Mouse (Mus musculus) midbrain, embryonic 11.5 days (tissue): ENCODE data around the gene Dnhd1. TPM values are rescaled to one million over a fixed set of nuclear protein-coding genes. Genes with fewer than 3 reads are reported as not detected.
"Not testable (repeated sequence)": the region's sequence is repeated elsewhere in the genome, so short reads cannot be mapped to it uniquely, and the experiment has no call there.

Experiments used
- ATAC-seq: fragments of 200-750 bp; cut with Nextera tagmentation; 2 replicates; pipeline ENCODE4 v1.8.0; 2017; ENCODE audit warnings: moderate TSS enrichment, moderate library complexity; ENCODE audit not compliant: low FRiP score
- DNase-seq: peaks from one replicate; pipeline ENCODE4 v3.0.0; 2015; ENCODE audit warnings: low spot score; ENCODE audit errors: missing footprints
- H3K27ac ChIP-seq: fragments of 300-500 bp; sonication (generic); 2 replicates; pipeline ENCODE4 v1.5.1; 2014; ENCODE audit warnings: low read depth, low read length
- H3K27me3 ChIP-seq: fragments of 300-500 bp; sonication (generic); 2 replicates; pipeline ENCODE4 v1.6.1; 2014; ENCODE audit warnings: mild to moderate bottlenecking, low read length, moderate library complexity, mixed read lengths; ENCODE audit not compliant: control insufficient read depth, insufficient read depth
- H3K36me3 ChIP-seq: fragments of 300-500 bp; sonication (generic); 2 replicates; pipeline ENCODE4 v1.6.1; 2014; ENCODE audit warnings: mild to moderate bottlenecking, low read length, moderate library complexity, mixed read lengths; ENCODE audit not compliant: control insufficient read depth, insufficient read depth
- H3K4me1 ChIP-seq: fragments of 300-500 bp; sonication (generic); 2 replicates; pipeline ENCODE4 v1.6.1; 2014; ENCODE audit warnings: low read length; ENCODE audit not compliant: control insufficient read depth, insufficient read depth
- H3K4me2 ChIP-seq: fragments of 300-500 bp; sonication (generic); 2 replicates; pipeline ENCODE4 v1.6.1; 2014; ENCODE audit warnings: mild to moderate bottlenecking, moderate library complexity
- H3K4me3 ChIP-seq: fragments of 300-500 bp; sonication (generic); 2 replicates; pipeline ENCODE4 v1.5.1; 2014; ENCODE audit warnings: low read depth, low read length
- H3K9ac ChIP-seq: fragments of 300-500 bp; sonication (generic); 2 replicates; pipeline ENCODE4 v1.6.1; 2014; ENCODE audit warnings: low read length
- H3K9me3 ChIP-seq: fragments of 300-500 bp; sonication (generic); 2 replicates; pipeline ENCODE4 v1.6.1; 2016; ENCODE audit warnings: low read length; ENCODE audit not compliant: control insufficient read depth
- WGBS: fragments of 180-500 bp; shearing (Covaris S2); extraction: QIAGEN DNeasy Blood & Tissue Kit; methylation state at CpG from one replicate; pipeline ENCODE4 v1.1.7; 2014; 5-methylcytosine and 5-hydroxymethylcytosine counted together
- polyA plus RNA-seq: library from polyadenylated mRNA; unstranded; fragments of >200 nt; fragmentation: Nextera tagmentation; extraction: Ambion mirVana; gene quantifications from 2 replicates; pipeline ENCODE4 v1.2.1, GENCODE M21; 2014

Gene Dnhd1
- polyA plus RNA-seq, 1 experiment from 2014 or later = 1.00 TPM

DNA sequence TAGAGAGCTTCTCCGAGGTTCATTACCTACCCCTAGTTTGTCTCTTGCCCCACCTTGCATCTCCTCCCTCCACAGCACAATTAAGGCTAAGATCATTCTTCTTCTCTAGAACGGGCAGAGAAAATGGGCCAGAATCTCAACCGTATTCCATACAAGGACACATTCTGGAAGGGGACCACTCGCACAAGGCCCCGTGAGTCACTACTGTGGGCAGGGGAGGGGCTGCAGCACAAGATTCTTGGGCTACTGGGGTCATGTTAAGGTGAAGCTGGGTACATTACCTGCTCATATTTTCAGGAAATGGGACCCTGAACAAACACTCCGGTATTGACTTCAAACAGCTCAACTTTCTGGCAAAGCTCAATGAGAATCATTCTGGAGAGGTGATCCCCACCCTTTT lies 90.2 kb downstream of the Dnhd1 start:
- peaks cover 21% of the 10 kb centered on the region for H3K4me1 ChIP-seq
- ATAC-seq = no peak
- DNase-seq = no peak
- WGBS = 89% methylated on average over 6 of the region's 6 CpGs
- no peak overlapping the region for H3K4me2 ChIP-seq
- H3K9me3 ChIP-seq = no peaks in the 10 kb centered on the region
- H3K4me3 ChIP-seq = no peak overlapping the region
- H3K27ac ChIP-seq = no peak overlapping the region
- no peak overlapping the region for H3K9ac ChIP-seq
- H3K36me3 ChIP-seq = peaks cover 14% of the 10 kb centered on the region
- no peaks in the 10 kb centered on the region for H3K27me3 ChIP-seq

DNA sequence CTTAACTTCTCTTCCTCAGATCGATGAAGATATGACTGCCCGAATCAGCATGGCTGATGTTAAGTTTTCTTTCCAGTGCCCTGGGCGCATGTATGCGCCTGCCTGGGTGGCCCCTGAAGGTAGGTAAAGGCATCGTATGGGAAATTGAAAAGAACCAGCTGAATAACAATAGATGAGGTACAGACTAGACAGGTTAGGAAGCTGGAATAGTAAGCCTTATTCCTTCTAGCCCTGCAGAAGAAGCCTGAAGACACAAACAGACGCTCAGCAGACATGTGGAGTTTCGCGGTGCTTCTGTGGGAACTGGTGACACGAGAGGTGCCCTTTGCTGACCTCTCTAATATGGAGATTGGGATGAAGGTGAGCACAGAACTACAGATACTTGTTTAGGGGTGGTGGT lies 91.4 kb downstream of the Dnhd1 start:
- peaks cover 14% of the 10 kb centered on the region for H3K36me3 ChIP-seq
- H3K4me2 ChIP-seq = no peak overlapping the region
- H3K9me3 ChIP-seq = no peaks in the 10 kb centered on the region
- H3K27ac ChIP-seq = no peak overlapping the region
- 93% methylated on average over 9 of the region's 9 CpGs for WGBS
- no peak for ATAC-seq
- no peak overlapping the region for H3K9ac ChIP-seq
- H3K27me3 ChIP-seq = no peaks in the 10 kb centered on the region
- peaks cover 21% of the 10 kb centered on the region for H3K4me1 ChIP-seq
- DNase-seq = peak; percentile 70
- no peak overlapping the region for H3K4me3 ChIP-seq

DNA sequence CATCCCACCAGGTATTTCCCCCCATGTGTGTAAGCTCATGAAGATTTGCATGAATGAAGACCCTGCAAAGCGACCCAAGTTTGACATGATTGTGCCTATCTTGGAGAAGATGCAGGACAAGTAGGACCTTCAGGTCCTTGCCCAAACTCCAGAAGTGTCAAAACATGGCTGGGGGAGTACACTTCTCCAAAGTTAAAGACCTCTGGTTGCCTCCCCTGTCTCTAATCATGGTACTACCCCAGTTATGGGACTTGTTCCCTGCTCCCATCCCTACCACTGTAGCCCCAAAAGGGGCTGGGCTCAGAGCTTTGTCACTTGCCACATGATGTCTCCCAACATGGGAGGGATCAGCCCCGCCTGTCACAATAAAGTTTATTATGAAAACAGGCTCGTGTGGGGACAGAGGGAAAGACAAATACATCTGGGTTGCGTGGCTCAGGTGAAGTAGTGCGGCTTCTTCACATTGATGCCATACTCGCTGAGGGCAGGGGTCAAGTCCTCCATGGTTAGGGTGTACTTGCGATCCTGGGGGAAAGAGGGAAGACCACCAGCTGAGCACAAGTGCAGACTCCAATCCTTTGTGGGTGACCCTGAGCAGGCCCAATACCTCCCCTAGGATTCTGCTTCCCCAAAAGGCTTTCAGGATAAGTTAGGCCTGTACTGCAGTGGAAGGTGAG lies 92.0 kb downstream of the Dnhd1 start:
- not testable (repeated sequence) for H3K27ac ChIP-seq, H3K4me3 ChIP-seq, H3K4me2 ChIP-seq, H3K9ac ChIP-seq, H3K9me3 ChIP-seq, ATAC-seq, H3K27me3 ChIP-seq
- Histone ChIP-seq H3K4me1 (peaks cover 15% of the 10 kb centered on the region), H3K36me3 (peaks cover 14% of the 10 kb centered on the region)
- WGBS = 88% methylated on average over 7 of the region's 7 CpGs
- DNase-seq = peak; percentile 80

DNA sequence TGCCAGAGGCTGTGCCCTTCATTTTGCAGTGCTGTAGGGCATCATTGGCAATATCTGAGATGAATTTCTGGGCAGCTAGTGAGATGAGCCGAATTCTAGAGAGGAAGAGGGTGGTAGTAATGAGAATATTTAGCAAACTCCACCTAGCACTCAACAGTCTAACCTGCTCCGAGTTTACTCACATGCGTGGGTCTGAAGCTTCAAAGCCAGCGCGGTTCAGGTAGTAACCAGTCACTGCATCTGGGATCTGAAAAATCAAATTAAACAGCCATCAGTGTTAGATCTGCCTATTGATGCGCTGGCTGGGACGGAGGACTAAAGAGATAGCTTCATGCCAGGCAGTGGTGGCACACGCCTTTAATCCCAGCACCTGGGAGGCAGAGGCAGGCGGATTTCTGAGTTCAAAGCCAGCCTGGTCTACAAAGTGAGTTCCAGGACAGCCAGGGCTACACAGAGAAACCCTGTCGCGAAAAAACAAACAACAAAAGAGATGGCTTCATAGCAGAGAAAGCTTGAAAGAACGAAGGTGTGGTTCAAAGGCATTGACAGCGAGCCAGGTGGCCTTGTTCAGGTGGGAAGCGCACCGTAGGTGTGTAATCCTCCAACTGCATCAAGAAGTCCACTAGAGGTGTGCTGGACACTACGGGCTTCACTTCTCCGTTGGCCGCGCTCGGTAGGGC lies 92.8 kb downstream of the Dnhd1 start:
- H3K4me2 ChIP-seq = peak overlapping the region; percentile 84
- not testable (repeated sequence) for H3K27me3 ChIP-seq, ATAC-seq, H3K27ac ChIP-seq, H3K9me3 ChIP-seq
- H3K36me3 ChIP-seq = peaks cover 14% of the 10 kb centered on the region
- 35% methylated on average over 20 of the region's 20 CpGs for WGBS
- H3K4me3 ChIP-seq = peak overlapping the region; percentile 70
- peaks cover 10% of the 10 kb centered on the region for H3K4me1 ChIP-seq
- H3K9ac ChIP-seq = peak overlapping the region; percentile 79
- DNase-seq = peak; percentile 65

DNA sequence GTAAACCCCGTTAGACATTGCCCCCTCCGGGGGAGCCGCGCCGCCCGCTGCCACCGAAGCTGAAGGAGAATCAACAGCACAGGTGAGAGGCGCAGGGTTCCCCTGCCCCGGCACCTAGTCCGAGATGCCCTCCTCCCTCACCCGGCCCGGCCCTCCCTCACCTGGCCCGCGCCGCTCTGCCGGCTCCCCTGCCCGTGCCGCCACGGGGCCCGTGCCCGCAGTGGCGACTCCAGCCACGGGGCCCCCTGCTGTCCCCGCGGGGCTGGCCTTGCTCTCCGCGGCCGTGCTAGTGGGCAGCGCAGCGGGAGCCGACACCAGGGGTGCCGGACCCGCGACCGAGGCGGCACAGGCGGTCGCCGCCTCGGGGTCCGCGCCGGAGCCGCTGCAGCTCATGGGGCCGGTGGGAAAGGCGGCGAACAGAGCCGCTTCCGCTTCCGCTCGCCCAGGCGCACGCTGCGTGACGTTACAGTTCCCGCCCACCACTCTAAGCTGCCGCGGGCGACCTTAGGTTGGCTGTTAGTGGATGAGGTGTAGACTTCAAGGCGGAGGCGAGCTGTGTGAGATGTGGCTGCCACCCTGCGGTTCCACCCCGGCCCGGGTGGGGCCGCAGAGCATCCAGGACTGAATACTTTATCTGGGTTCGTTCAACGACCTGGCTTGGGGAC lies 93.4 kb downstream of the Dnhd1 start, which contains the start of gene Taf10:
TSS of gene Taf10 (minus strand) at position 436 of the 665 bp plus-strand sequence.
- Histone ChIP-seq H3K9me3 (no peaks in the 10 kb centered on the region), H3K36me3 (peaks cover 14% of the 10 kb centered on the region), H3K4me3 (peak within 1 kb of the TSS; percentile 70), H3K4me2 (peak within 1 kb of the TSS; percentile 84), H3K27me3 (no peaks in the 10 kb centered on the region), H3K27ac (peak within 1 kb of the TSS; percentile 40; the same call in 1 of the 2 replicates), H3K9ac (peak within 1 kb of the TSS; percentile 79), H3K4me1 (peaks cover 6% of the 10 kb centered on the region)
- peak; percentile 98 for ATAC-seq
- peak; percentile 98 for DNase-seq
- under 1% methylated on average over 66 of the region's 67 CpGs for WGBS

DNA sequence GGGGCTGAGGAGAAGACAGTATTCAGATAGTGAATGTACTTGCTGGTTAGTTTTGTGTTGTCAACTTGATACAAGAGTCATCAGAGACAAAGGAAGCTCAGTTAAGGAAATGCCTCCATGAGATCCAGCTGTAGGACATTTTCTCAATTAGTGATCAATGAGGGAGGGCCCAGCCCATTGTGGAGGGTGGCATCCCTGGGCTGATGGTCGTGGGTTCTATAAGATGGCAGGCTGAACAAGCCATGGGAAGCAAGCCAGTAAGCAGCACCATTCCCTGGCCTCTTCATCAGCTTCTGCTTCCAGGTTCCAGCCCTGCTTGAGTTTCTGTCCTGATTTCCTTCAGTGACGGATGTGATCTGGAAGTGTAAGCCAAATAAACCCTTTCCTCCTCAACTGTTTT lies 97.1 kb downstream of the Dnhd1 start:
- Histone ChIP-seq H3K9me3 (no peaks in the 10 kb centered on the region), H3K4me2 (no peak overlapping the region), H3K9ac (no peak overlapping the region), H3K4me1 (peaks cover 13% of the 10 kb centered on the region), H3K27me3 (no peaks in the 10 kb centered on the region), H3K4me3 (no peak overlapping the region), H3K27ac (no peak overlapping the region), H3K36me3 (no peaks in the 10 kb centered on the region; the same call in 1 of the 2 replicates)
- ATAC-seq = no peak
- DNase-seq = no peak
- WGBS = 75% methylated on average over 2 of the region's 2 CpGs

DNA sequence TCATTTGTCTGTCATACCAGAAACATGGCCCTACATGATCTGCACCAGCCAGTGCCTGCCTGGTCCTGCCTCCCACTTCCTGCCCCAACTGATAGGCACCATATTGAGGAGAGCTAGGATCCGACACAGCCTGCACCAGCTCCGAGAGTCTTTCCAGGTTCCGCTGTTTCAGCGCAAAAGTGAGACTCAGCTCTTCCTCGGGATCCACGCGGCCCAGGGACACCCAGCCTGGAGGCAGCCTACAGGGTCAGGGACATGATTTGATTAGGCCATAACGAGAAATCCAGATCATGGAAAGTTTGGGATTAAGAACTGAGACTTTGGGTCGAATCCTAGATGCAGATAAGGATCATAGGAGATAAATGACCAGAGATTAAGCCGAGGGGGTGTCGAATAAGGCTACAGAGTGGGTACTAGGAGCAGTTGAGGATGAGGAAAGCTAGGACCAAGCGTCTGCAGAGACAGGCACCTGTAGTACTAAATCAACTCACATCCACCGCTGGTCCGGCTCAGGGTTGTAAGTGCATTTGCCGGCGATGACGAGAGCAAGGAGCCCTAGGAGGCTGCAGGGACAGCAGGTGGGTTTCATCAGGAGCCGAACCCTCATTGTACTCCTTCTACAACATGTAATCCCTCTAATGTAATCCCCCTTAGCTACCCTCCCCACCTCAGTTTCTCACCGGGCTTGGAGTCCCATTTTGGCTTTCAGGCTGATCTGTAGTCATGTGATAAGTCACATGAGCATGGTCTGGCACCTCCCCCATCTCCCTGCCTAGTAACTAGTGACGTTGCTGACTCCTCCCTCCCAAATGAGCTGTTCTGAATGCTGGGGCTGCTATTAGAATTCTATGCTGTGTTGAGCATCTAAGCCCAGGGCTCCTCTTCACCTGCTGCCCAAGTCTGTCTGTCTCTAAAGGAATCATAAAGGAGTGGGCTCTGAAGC lies 101.1 kb downstream of the Dnhd1 start, which contains the start of gene Tpp1:
TSS of gene Tpp1 (minus strand) at position 745 of the 943 bp plus-strand sequence.
- ATAC-seq (peak; percentile 97), DNase-seq (peak; percentile 97)
- Histone ChIP-seq H3K27ac (no peak within 1 kb of the TSS), H3K4me1 (peaks cover 8% of the 10 kb centered on the region), H3K9ac (peak within 1 kb of the TSS; percentile 77), H3K27me3 (no peaks in the 10 kb centered on the region), H3K4me2 (peak within 1 kb of the TSS; percentile 70), H3K36me3 (peaks cover 20% of the 10 kb centered on the region), H3K9me3 (no peaks in the 10 kb centered on the region), H3K4me3 (peak within 1 kb of the TSS; percentile 45)
- 24% methylated on average over 20 of the region's 20 CpGs for WGBS

DNA sequence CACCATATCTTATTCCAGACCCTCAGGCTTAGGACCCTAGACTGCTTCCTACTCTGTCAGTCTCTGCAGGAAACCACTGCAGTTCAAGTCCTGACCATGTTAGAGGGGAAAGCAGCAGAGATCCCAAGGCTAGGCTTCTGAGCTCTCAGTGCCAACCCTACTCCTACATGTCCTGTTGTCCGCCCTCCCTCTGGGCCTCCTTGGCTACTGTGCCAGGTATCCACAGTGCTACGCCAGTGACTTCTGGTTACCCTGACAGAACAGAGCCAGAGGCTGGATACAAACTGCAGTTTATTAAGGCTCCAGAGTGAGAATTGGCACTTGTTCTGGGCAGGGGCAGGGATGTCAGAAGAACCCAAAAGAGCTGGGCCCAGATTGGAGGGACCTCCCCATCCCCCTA lies 102.1 kb downstream of the Dnhd1 start:
- peaks cover 8% of the 10 kb centered on the region for H3K4me1 ChIP-seq
- H3K27ac ChIP-seq = no peak overlapping the region
- no peaks in the 10 kb centered on the region for H3K9me3 ChIP-seq
- peaks cover 24% of the 10 kb centered on the region for H3K36me3 ChIP-seq
- ATAC-seq (no peak; the same call in 1 of the 2 replicates), DNase-seq (no peak)
- H3K27me3 ChIP-seq = no peaks in the 10 kb centered on the region
- 90% methylated on average over 2 of the region's 2 CpGs for WGBS
- H3K4me3 ChIP-seq = no peak overlapping the region
- no peak overlapping the region for H3K4me2 ChIP-seq
- H3K9ac ChIP-seq = no peak overlapping the region
